ENCODE assay signal across 12 mouse cellular contexts in the genomic region with DNA sequence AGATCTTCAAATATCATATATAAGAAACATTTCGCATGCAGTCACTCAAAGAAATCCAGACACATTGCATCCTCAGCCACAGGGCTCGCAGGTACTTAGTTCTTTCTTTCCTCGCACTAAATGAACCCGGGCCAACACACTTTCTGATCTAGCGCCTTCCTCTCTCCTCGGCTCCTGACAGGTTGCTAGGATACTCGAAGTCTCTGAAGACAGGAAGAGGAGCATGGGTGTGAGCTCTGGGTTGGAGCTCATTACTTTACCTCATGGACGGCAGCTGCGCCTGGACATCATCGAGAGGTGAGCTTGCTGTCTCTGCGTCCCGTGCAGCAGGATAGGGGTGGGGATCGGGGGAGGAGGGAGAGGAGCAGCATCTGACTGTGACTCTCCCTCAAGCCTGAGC.
DNase-seq lines count a peak whose midpoint lies in the region; ATAC-seq and TF ChIP-seq lines count a peak whose summit lies in the region.
"Had no signal": no experiment of that assay in that cellular context is flagged by ENCODE, and none has a peak within 500 bp of the region (broad histone marks: within the 10 kb centered on the region; RNA-seq: fewer than 3 reads in every experiment).

No protein-coding gene starts in this region.

- ATAC-seq in forebrain, embryonic 12.5 days (ENCODE audit: low FRiP score) = peak; percentile 54
- 0 out of 2 replicates have a peak, but pooled peaks have one; percentile 61 for ATAC-seq in midbrain, postnatal 0 days (ENCODE audit: low FRiP score)

- no peak overlapping the region for H3K4me3 ChIP-seq in forebrain, embryonic 12.5 days (replicated peaks)
- H3K4me3 ChIP-seq in limb, embryonic 10.5 days = peak overlapping the region; percentile 16
- H3K4me3 ChIP-seq in midbrain, postnatal 0 days (ENCODE audit: low read depth, low read length) = no peak overlapping the region

- H3K4me2 ChIP-seq in forebrain, embryonic 12.5 days = no peak overlapping the region
- H3K4me2 ChIP-seq in midbrain, postnatal 0 days (ENCODE audit: low read depth, low read length, poor library complexity, severe bottlenecking) = peak overlapping the region; percentile 30; the same call in 1 of the 2 replicates

- peaks cover 15% of the 10 kb centered on the region for H3K4me1 ChIP-seq in forebrain, embryonic 12.5 days
- H3K4me1 ChIP-seq in limb, embryonic 10.5 days = peaks cover 87% of the 10 kb centered on the region
- H3K4me1 ChIP-seq in midbrain, postnatal 0 days (ENCODE audit: insufficient read depth, low read length) = peaks cover 19% of the 10 kb centered on the region

- H3K9ac ChIP-seq in forebrain, embryonic 12.5 days = no peak overlapping the region
- 0 out of 2 replicates have a peak overlapping the region, but pooled peaks have one; percentile 8 for H3K9ac ChIP-seq in midbrain, postnatal 0 days (replicated peaks; ENCODE audit: low read length, poor library complexity, severe bottlenecking)

- no peaks in the 10 kb centered on the region for H3K9me3 ChIP-seq in forebrain, embryonic 12.5 days
- H3K9me3 ChIP-seq in limb, embryonic 10.5 days (replicated peaks) = no peaks in the 10 kb centered on the region
- H3K9me3 ChIP-seq in midbrain, postnatal 0 days (ENCODE audit: low read length) = no peaks in the 10 kb centered on the region

- peak; percentile 43 for DNase-seq in embryo, embryonic 10 days (ENCODE audit: low spot score)
- DNase-seq in embryo, embryonic 9.5 days (ENCODE audit: extremely low spot score) = no peak
- peak; percentile 52 for DNase-seq in limb, embryonic 10.5 days (ENCODE audit: low spot score)
- peak; percentile 44 for DNase-seq in midbrain, postnatal 0 days (ENCODE audit: low spot score)
- DNase-seq in B cell, adult 2 months = no peak
- no peak for DNase-seq in Muller cell, postnatal 12 days (ENCODE audit: inconsistent ontology term)
- no peak for DNase-seq in left cerebral cortex, adult 11 months (ENCODE audit: low spot score)
- DNase-seq: cerebellum, adult 11-12 months; kidney, postnatal 36 days; lung, postnatal 4 days; thymus, postnatal 25 days had no signal

- no peaks in the 10 kb centered on the region for H3K36me3 ChIP-seq in forebrain, embryonic 12.5 days (replicated peaks)
- no peaks in the 10 kb centered on the region for H3K36me3 ChIP-seq in limb, embryonic 10.5 days
- no peaks in the 10 kb centered on the region for H3K36me3 ChIP-seq in midbrain, postnatal 0 days (ENCODE audit: insufficient read depth, low read length)

- no peak for TF ChIP-seq CTCF in midbrain, postnatal 0 days (IDR thresholded peaks at IDR 0.05)

- 64% methylated on average over 13 of the region's 13 CpGs for WGBS in forebrain, embryonic 12.5 days
- 23% methylated on average over 13 of the region's 13 CpGs for WGBS in limb, embryonic 10.5 days
- 48% methylated on average over 13 of the region's 13 CpGs for WGBS in midbrain, postnatal 0 days

- H3K27ac ChIP-seq in forebrain, embryonic 12.5 days = peak overlapping the region; percentile 19; the same call in 1 of the 2 replicates
- H3K27ac ChIP-seq in limb, embryonic 10.5 days = peak overlapping the region; percentile 86
- peak overlapping the region; percentile 4; the same call in 1 of the 2 replicates for H3K27ac ChIP-seq in midbrain, postnatal 0 days (ENCODE audit: low read depth, low read length)

- H3K27me3 ChIP-seq in forebrain, embryonic 12.5 days = no peaks in the 10 kb centered on the region
- H3K27me3 ChIP-seq in limb, embryonic 10.5 days (ENCODE audit: low read depth, poor library complexity, severe bottlenecking) = no peaks in the 10 kb centered on the region
- no peaks in the 10 kb centered on the region for H3K27me3 ChIP-seq in midbrain, postnatal 0 days (ENCODE audit: insufficient read depth, low read length)

Comparison
In these comparisons a context has a peak if more than half of its experiments do, and no peak if none do; other contexts are left out.
1. DNase-seq: peak in embryo, embryonic 10 days (single experiment), limb, embryonic 10.5 days (single experiment) and midbrain, postnatal 0 days (single experiment); none in embryo, embryonic 9.5 days (single experiment), B cell, adult 2 months (0 of 2), Muller cell, postnatal 12 days (single experiment) and left cerebral cortex, adult 11 months (single experiment).
2. H3K27ac ChIP-seq: peak in every context shown above with its lines; median percentile 86 in limb, embryonic 10.5 days; 19 in forebrain, embryonic 12.5 days; 4 in midbrain, postnatal 0 days.